Mouse (Mus musculus): ENCODE results near the gene Kif14. TPM values are rescaled to one million over a fixed set of nuclear protein-coding genes. Genes with fewer than 3 reads are reported as not detected.

Kif14 gene
- total and polyA plus RNA-seq, 3 experiments, result 5.5 to 12.0 (median 7.8) TPM

- peak overlapping the region; percentile 93 for H3K27ac ChIP-seq (ENCODE audit: insufficient read depth, low read depth)
- no peaks in the 10 kb centered on the region for H3K27me3 ChIP-seq (replicated peaks)
- in situ Hi-C loops (cut with MboI; ENCODE audit: low pct_ligation_motif_present, low pct_unique_long_range_greater_than_20kb, low sequenced_read_pairs), result no loop called here
- H3K4me1 ChIP-seq (ENCODE audit: control insufficient read depth in 1 of 2, insufficient read depth in 2 of 2), result peaks cover 4 to 51% of the 10 kb centered on the region in 2 experiments; a peak in 3 of 4 replicates
- peak overlapping the region in 2 of 3 experiments; percentile 12 to 42 for H3K4me3 ChIP-seq (replicated peaks in 1 of 3; ENCODE audit: low read depth in 2 of 3, low read length in 2 of 3, poor library complexity in 1 of 3)
- peak; percentile 66 for DNase-seq (ENCODE audit: extremely low read depth)
- TF ChIP-seq MAZ (IDR thresholded peaks at IDR 0.05; ENCODE audit: low read depth, low read length) (0 out of 2 replicates have a peak, but pooled peaks have one; percentile 10), ZKSCAN1 (IDR thresholded peaks at IDR 0.05; ENCODE audit: borderline replicate concordance, low read depth, low read length) (no peak), CHD2 (IDR thresholded peaks at IDR 0.05; ENCODE audit: low read length) (no peak; the same call in 1 of the 2 replicates), RCOR1 (conservative IDR thresholded peaks at IDR 0.05; ENCODE audit: low read depth, low read length) (no peak), ZC3H11A (IDR thresholded peaks at IDR 0.05; ENCODE audit: low read depth, low read length) (no peak), TCF12 (IDR thresholded peaks at IDR 0.05; ENCODE audit: low read depth, low read length) (no peak; the same call in 1 of the 2 replicates), MYC (IDR thresholded peaks at IDR 0.05; ENCODE audit: low read depth, low read length) (no peak), EP300 (IDR thresholded peaks at IDR 0.05; ENCODE audit: low read length) (no peak), ELF1 (IDR thresholded peaks at IDR 0.05; ENCODE audit: low read depth, low read length) (peak; percentile 88), POLR2A (IDR thresholded peaks at IDR 0.05; ENCODE audit: low read depth, low read length) (no peak; the same call in 1 of the 2 replicates), BHLHE40 (IDR thresholded peaks at IDR 0.05; ENCODE audit: low read depth, low read length) (no peak), POLR2AphosphoS2 (IDR thresholded peaks at IDR 0.05; ENCODE audit: low read depth, low read length) (no peak), SIN3A (IDR thresholded peaks at IDR 0.05; ENCODE audit: low read length) (no peak), JUND (conservative IDR thresholded peaks at IDR 0.05; ENCODE audit: low read depth, low read length) (no peak; the same call in 1 of the 2 replicates), CTCF (conservative IDR thresholded peaks at IDR 0.05 in 1 of 2, IDR thresholded peaks at IDR 0.05 in 1 of 2; ENCODE audit: low read depth in 2 of 2, low read length in 2 of 2) (no peak), ZMIZ1 (IDR thresholded peaks at IDR 0.05; ENCODE audit: low read depth, low read length) (no peak), KAT2A (IDR thresholded peaks at IDR 0.05; ENCODE audit: insufficient replicate concordance, low read length) (no peak), USF1 (IDR thresholded peaks at IDR 0.05; ENCODE audit: low read depth, low read length) (no peak), TBP (conservative IDR thresholded peaks at IDR 0.05; ENCODE audit: low read depth, low read length) (no peak; the same call in 1 of the 2 replicates), HCFC1 (IDR thresholded peaks at IDR 0.05; ENCODE audit: low read depth, low read length) (no peak), NRF1 (IDR thresholded peaks at IDR 0.05; ENCODE audit: low read depth, low read length) (no peak), ZNF384 (IDR thresholded peaks at IDR 0.05; ENCODE audit: low read depth, low read length) (0 out of 2 replicates have a peak, but pooled peaks have one; percentile 35), PAX5 (IDR thresholded peaks at IDR 0.05; ENCODE audit: low read length) (no peak), JUN (IDR thresholded peaks at IDR 0.05; ENCODE audit: insufficient read depth, low read depth, low read length) (no peak), MAFK (IDR thresholded peaks at IDR 0.05; ENCODE audit: insufficient replicate concordance, low read length) (no peak), MAX (IDR thresholded peaks at IDR 0.05; ENCODE audit: low read length) (peak; percentile 8; the same call in 1 of the 2 replicates), USF2 (conservative IDR thresholded peaks at IDR 0.05; ENCODE audit: low read depth, low read length) (no peak), UBTF (IDR thresholded peaks at IDR 0.05; ENCODE audit: low read depth, low read length) (no peak), ETS1 (conservative IDR thresholded peaks at IDR 0.05; ENCODE audit: low read depth, low read length) (0 out of 2 replicates have a peak, but pooled peaks have one; percentile 24), SMC3 (IDR thresholded peaks at IDR 0.05; ENCODE audit: low read depth, low read length) (no peak), E2F4 (IDR thresholded peaks at IDR 0.05; ENCODE audit: insufficient replicate concordance, low read depth, low read length) (no peak), RAD21 (IDR thresholded peaks at IDR 0.05; ENCODE audit: low read depth, low read length) (no peak), MXI1 (IDR thresholded peaks at IDR 0.05; ENCODE audit: low read depth, low read length) (no peak), MEF2A (IDR thresholded peaks at IDR 0.05; ENCODE audit: borderline replicate concordance, low read depth, low read length) (peak; percentile 13; the same call in 1 of the 2 replicates), CHD1 (IDR thresholded peaks at IDR 0.05; ENCODE audit: low read depth, low read length) (no peak), NELFE (IDR thresholded peaks at IDR 0.05; ENCODE audit: low read depth, low read length) (peak; percentile 15; the same call in 1 of the 2 replicates), GABPA (IDR thresholded peaks at IDR 0.05; ENCODE audit: insufficient replicate concordance, low read depth, low read length) (no peak), IRF4 (IDR thresholded peaks at IDR 0.05; ENCODE audit: low read depth, low read length) (peak; percentile 20; the same call in 1 of the 2 replicates)
- H3K9me3 ChIP-seq (replicated peaks; ENCODE audit: low read length), result no peaks in the 10 kb centered on the region
- no peaks in the 10 kb centered on the region for H3K36me3 ChIP-seq (replicated peaks in 1 of 2; ENCODE audit: control insufficient read depth in 1 of 2, insufficient read depth in 1 of 2, low read length in 1 of 2)
- no peaks in the 10 kb centered on the region for H3K79me2 ChIP-seq (replicated peaks; ENCODE audit: control insufficient read depth, extremely low read depth, insufficient read depth, poor library complexity, severe bottlenecking)
- peak overlapping the region; percentile 59 for H3K9ac ChIP-seq (ENCODE audit: insufficient read depth, low read depth)
- dilution Hi-C loops (cut with MboI; ENCODE audit: extremely low pct_ligation_motif_present, extremely low pct_unique_long_range_greater_than_20kb, low sequenced_read_pairs), result loop anchor here (25.0 kb wide), 1 partner anchor 168 kb away; no protein-coding TSS in a partner anchor
- peak overlapping the region; percentile 17; the same call in 1 of the 2 replicates for H3K4me2 ChIP-seq (ENCODE audit: insufficient read depth, low read depth, poor library complexity, severe bottlenecking)
Observed at GRCm38 (mm10) chr1:136569206-136569605, 103.1 kb downstream of the Kif14 start.
